Mouse (Mus musculus) erythroblast, embryonic 14.5 days (primary cell): ENCODE measurements around the gene Pitpnc1.

Experiments used
- GATA1 ChIP-seq: IDR thresholded peaks from 2 replicates; pipeline ENCODE4 v1.6.1; 2012; ENCODE audit warnings: low read length, inconsistent platforms, mixed read lengths
- TAL1 ChIP-seq: IDR thresholded peaks from 3 replicates; pipeline ENCODE4 v1.6.1; 2012; ENCODE audit warnings: low read length, inconsistent platforms, mixed read lengths

DNA sequence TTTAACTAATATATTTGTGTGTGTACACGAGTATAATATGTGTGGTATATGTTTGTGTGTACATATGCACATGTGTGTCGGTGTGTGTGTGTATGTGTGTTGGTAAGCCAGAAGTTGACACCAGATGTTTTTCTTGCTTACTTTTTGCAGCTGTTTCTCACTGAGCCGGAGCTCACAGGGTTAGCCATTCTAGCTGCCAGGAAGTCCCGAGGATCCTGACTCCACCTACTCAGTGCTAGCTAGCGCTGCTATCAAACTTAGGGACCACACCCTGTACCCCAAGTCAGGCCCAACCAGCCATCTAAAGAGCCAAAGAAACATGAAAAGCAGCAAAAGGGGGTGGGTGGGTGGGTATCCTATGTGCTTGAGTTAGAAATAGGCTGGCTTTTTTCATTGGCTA, 23.1 kb downstream of the Pitpnc1 start:
- TF ChIP-seq GATA1 (no peak), TAL1 (no peak)
